Mouse (Mus musculus) G1E-ER4 (cell line): ENCODE results near the gene Rpgr. TPM values are rescaled to one million over a fixed set of nuclear protein-coding genes. Genes with fewer than 3 reads are reported as not detected.

Source experiments
- GATA1 ChIP-seq: IDR thresholded peaks from one replicate; pipeline ENCODE4 v1.8.0; 2012; ENCODE audit warnings: low read length, inconsistent platforms
- polyA plus RNA-seq: library from polyadenylated mRNA; stranded (reverse); fragments of >175 nt; gene quantifications from 2 replicates; pipeline ENCODE4 v1.2.3, GENCODE M21; 2012

The Rpgr gene
- polyA plus RNA-seq: 0.50 and 0.67 TPM in 2 replicates

DNA sequence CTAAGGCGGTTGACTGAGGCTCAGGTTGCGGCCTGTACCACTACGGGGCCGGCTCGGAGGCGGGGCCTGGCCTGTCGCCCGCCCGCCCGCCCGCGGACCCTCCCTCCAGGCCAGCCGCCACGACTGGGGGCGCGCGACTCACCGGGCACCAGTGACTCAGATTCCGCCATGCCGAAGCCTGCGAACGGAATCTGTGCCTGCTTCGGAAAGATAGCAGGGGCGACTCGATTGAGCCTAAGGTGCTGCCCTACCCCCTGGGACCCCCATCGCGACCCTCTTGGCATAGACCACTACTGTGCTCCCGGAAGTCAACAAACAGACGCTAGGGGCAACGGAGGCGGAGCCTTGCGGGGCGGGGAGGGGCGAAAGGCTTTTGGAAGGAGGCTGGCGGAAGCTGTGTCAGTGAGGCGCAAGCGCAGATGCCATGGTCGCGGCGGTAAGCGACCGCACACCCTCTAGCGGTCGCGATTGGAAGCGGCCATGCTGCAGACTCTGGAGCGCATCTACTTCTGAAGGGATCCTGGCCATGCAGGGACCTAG, at the start of gene Rpgr:
TSS of gene Rpgr (minus strand) at position 511 of the 540 bp plus-strand sequence.
- no peak for TF ChIP-seq GATA1

DNA sequence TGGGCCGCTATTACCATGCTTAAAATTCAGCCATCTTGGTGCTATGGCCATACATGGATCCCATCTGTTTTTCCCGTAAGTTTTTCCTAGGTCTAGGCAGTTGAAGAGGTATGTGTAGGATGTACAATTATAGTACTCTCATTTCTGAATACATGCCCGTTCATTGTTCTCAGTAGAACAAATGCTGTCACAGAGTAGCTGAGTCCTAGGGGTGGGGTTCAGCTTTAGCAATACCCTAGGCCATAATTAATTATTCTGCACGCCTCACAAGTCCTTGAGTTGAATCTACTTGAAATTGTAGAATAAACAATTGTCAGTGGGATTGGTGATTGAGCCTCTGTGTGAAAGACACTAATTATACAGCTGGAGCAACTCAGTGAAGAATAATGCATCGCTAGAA, 41.5 kb upstream of the Rpgr start:
- no peak for TF ChIP-seq GATA1

DNA sequence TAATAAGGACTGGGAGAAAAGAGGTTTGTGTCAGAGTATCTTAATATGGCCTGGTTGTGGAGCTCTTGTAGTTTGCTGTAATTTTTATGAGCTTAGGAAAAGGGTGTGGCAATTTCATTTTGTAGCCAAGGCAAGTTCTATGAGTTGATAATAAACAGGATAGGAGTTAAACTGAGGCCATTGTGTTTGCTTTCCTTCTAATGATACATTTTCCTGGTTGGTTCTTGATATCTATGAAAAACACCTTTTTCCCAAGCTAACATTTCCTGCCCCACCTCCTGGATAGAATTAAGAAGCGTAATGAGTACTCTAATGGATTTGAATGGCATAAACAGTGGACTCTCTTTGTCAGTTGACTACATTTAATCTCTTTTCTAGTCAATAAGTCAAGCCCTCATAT, 41.1 kb upstream of the Rpgr start:
- no peak for TF ChIP-seq GATA1

DNA sequence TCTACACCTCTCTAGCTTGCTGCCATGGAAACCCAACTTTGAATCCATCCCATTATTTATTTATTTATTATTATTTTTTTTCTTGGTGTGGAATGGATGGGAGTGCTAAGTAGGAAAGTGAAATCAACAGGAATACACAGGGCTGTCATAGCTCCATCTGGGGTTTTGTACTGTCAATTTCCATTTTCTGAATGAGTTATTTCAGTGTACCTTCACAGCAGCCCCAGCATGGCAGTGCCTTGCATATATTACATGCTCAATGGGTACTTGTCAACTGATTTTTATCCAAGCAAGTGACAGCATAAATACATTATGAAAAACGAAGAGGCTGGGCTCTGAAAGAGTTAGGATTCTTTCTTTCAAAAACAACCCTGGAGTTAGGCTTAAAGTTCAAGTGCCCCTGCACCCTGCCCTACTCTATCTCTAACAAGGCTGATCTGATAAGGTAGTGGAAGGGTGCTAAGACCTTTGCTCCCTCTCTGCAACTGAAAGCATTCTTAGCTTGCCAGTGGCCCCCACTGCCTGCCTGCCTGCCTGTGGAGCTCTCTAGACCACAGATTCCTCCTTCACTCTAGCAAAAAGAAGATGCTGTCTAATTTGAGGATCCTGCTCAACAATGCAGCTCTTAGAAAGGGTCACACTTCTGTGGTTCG, 35.3 kb upstream of the Rpgr start, which contains the start of gene Otc:
TSS of gene Otc (plus strand) at position 454 of the 653 bp plus-strand sequence.
- no peak for TF ChIP-seq GATA1

DNA sequence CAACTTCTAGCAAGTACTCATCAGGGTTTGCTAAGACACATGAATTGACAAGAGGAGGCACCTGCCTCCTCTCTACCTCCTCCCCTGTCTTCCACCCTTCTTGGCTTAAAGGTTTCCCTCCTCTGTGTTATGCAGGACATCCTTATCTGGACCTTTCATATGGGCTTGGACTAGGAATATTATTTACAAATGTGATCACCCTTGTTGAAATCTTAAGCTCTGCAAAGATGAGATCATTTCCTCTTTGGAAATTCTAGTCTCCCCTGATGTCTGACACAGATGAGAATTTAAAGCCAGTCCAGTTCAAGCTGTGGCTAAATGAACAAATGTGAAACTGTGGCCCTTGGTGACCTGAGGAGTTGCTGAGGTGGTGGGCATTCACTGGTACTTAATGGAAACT, 34.6 kb upstream of the Rpgr start:
- no peak for TF ChIP-seq GATA1

DNA sequence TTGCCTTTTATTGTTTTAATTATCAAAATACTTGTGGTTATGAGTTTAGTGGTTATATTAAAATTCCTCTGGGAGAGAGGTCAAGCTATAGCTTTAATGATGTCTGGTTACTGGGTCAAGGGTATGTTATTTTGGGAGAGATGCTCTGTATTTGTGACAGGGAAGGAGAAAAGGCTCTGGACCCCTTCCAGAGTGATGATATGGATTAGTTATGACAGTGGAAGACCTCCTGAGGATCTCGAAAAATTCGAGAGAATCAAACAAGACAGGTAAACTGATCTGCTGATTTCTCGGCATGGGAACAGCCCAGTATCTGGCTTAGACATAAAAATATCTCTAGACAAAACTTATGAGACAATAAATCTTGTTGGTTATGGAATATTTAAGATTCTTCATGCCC, 27.2 kb upstream of the Rpgr start:
- TF ChIP-seq GATA1: no peak

DNA sequence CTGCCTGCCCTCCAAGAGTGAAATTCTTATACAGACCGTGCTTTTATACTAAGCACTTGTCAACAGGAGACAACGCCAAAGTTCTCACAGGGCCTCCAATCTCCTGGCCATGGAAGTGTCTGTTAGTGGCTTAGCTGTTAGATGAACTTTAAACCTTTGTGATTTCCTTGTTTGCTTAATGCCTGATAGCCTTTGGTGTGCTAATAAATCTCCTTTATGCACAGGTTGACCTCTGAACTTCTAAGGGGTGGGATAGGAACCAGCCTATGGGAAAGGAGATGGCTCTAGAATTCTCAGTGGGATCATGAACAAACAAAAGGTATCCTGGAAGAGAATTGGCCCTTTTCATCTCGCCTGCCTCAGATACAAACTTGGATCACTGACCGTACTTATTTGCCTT, 22.8 kb upstream of the Rpgr start:
- no peak for TF ChIP-seq GATA1

DNA sequence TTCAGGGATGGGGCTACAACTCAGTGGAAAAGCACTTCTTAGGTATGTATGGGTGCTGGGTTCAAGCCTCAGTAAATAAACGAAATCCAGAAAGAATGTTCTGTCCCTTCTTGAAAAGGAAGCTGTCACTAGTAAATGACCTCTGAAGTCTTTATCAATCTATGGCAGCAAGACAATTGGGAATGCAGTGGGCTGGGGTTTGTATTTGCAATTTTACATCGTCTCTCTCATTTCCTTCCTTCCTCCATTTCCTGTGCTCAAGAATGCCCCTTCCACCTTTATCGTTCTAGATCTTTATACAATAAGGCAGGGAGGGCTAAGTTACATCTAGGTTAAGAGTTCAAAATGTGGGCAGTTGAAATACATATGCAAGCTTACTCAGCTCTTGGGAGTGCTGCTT, 17.9 kb upstream of the Rpgr start:
- no peak for TF ChIP-seq GATA1

DNA sequence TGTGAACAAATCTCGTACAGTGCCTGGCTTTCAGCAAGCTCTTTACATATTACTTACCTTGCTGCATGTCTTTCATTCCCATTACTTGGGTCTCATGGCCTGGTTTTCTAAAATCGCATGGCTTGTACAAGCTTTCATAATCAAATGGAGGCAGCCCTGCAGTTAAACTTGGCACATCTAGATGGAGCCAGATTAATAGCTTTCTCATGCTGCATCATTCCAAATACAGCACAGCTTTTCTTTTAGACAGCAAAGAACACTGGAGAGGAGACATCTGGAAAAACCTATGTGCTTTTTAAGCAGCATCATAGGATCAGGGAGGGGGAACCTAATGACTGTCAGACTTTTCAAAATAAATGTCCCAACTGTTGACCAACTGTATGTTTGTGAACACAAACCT, 16.3 kb upstream of the Rpgr start:
- TF ChIP-seq GATA1: no peak

DNA sequence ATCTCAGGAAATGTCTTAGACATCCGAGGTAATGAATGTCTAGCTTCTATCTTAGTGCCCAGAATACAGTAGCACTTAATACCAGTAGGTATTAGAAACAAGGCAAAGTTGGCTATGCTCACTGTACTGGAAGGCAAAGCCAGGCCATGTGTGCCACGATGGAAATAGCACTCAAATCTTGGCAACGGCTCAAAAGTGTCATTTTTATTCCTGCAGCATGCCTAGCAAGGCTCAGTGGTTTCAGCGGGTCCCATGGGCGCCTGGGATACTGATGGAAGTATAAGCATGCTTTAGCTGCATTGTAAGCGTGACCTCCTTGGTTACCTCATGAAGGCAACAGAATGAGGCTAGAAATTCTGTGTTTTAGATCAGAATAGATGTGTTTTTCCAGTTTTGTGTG, 2.6 kb upstream of the Rpgr start:
- TF ChIP-seq GATA1: no peak

DNA sequence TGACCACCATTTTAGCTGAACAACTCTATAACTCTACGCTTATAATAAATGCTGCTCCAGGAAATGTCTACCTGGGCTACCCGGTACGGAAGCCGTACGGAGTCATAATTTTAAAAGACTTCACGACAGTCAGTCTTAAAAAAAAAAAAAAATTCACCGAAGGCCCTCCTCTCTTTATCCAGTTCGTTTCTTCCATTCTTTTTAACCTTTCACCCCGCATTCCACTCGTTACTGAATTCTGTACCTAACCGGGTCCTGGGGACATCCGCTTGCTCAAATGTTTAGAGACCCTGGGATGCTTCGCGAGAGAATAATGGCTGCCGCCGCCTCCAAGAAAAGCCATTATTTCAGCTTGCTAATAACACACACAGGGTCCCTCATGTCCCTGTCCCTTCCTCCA, 748 bp downstream of the Rpgr start:
- no peak for TF ChIP-seq GATA1

DNA sequence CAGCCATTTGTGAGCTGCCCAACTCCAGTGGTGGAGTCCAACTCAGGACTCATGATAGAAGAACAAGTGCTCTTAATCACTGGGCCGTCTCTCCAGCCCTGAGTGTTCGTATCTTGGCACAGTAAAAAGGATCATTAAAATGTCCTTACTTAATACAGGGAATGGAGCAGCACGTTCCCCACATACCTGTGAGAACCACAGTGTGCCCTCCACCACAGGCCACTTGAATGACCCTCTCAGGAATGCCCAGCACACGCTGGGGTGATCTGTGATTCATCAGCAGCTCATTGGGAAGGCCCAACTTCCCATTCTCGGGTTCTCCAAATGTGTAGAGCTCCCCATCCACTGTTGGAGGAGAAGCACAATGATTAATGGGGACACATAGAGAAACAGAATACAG, 10.8 kb downstream of the Rpgr start:
- no peak for TF ChIP-seq GATA1

DNA sequence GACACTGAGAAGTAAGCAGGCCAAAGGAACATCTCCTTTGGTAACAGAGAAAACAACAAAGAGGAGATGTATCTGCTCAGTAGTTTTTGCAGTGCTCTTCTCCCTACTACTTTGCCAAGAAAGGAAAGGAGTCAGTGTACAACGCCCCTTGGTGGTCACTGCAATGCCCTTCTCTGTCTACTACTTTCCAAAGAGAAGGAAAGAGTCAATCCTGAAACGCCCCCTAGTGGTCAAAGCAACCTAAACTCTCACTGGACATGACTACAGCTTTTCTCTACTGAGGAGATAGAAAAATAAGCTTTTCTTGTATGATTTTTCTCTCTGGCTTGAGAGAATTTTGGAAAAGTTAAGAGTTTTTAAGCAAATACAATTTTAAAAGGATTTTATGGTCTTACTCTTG, 15.4 kb downstream of the Rpgr start:
- TF ChIP-seq GATA1: no peak

DNA sequence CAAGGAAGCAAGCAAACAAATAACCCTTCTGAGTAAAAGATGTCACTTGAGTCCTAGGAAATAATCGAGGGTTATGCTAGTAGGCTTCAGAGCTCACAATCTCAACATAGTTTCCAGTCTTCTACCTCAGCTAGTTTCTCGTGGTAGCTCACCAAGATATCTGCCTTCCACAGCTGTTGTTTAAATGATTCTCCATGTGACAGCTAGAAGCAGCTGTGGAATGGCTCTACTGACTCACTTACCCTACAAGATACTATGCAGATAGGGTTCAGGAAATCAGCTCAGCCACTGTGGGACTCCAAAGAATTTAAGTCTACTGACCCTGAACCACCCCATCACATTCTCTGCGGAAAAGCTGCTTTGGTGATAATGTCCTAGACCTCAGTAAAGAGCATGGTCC, 64.3 kb downstream of the Rpgr start:
- TF ChIP-seq GATA1: no peak

DNA sequence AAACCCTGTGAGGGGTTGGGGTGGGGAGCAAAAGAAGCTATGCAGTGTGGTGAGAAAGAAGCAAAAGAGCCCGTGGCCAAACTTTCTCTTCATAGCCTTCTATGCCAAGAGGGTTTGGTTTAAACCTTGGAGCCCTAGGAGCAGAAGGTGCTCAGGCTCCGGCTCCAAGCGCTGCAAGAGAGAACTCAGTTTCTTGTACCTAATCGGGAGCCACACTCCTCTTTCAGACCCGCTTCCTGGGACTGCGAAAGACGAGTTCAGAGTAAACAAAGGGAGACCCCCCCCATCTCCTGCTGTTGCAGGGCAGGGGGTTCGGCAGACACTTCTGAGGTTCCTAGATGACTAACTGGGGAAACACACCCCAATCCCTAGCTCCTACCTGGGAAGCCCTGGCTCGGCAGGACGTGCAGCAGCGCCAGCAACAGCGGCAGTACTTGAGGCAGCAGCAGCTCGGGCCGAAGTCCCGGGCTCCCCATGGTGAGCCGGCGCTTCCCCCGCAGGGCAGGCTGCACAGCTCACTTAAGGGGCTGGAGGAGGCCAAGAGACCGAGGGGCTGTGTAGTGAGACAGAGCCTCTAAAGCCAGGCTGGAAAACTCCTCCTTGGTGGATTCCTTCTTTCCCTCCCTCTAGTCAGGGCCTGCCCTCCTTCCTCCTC, 99.5 kb downstream of the Rpgr start, which contains the start of gene Srpx:
TSS of gene Srpx (minus strand) at position 645 of the 655 bp plus-strand sequence.
- TF ChIP-seq GATA1: no peak

DNA sequence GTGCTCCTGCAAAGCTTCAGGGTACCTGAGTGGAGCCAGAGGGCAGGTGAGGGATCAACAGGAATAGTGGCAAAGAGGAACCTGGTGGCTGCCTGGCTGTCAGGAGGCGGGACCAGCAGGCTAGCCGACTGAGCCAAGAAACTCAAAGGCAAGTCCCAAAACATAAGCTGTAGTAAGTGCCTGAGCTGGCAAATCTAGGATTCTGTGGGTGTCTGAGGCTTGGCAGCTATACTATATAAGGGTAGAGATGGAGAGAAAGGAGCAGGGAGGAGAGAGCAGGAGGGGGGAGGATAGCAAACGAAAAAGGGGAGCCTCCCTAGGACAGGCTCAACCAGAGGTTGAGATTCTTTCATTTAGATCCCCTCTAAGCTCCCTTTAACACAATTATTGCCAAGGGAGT, 100.9 kb downstream of the Rpgr start:
- no peak for TF ChIP-seq GATA1

DNA sequence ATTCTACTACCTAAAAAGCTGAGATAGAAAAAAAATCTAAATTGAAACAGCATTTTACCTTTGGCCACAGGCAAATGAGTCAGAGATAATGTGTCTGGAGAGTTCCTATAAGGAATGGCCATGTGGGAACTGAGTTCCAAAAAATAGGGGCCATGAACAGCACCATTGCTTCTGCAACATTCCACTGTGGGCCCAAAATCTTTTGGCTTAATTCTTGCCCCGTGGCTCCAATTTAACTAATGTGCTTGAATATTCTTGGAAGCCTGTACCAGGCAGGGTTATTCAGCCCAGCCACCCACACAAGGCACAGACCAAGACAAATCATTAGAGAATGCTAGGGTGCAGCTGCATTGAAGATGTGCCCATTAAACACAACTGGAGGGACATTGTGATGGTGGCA, 106.0 kb downstream of the Rpgr start:
- no peak for TF ChIP-seq GATA1
